Mouse (Mus musculus): ENCODE measurements at regions not wholly inside any gene's neighbourhood (a gene's known extent, or its start where the extent isn't known, plus 50 kb on each side); places are given as distances from the start of the nearest gene placed in this dataset.
"Not testable (repeated sequence)": the region's sequence is repeated elsewhere in the genome, so short reads cannot be mapped to it uniquely, and the experiment has no call there.

DNA sequence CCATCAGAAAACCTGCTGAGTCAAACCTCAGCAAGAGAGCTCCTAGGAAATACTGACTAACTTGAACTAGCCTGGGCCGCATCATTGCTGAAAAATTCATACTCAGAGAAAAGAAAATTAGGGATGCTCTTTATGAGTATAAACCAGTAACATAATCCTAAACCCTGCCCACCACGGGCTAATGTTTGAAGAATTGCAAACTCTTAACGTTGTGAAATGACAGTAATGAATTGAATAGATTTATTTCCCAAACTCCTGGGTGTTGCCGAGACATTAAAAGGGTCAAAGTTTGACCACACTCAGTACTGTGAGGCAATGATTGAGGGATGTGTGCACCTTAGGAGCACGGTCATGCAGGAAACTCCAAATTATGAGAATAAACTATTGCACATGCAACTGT lies 125.3 kb downstream of the Gipc2 start:
- DNase-seq (ENCODE audit: low spot score), result no peak

- not testable (repeated sequence) for DNase-seq (ENCODE audit: low spot score)
Observed at GRCm38 (mm10) chr3:152036819-152037218, 129.2 kb downstream of the Gipc2 start.

GRCm38 (mm10) chr3:152035416-152035815 lies 130.6 kb downstream of the Gipc2 start:
- DNase-seq (ENCODE audit: low spot score), result no peak

DNA sequence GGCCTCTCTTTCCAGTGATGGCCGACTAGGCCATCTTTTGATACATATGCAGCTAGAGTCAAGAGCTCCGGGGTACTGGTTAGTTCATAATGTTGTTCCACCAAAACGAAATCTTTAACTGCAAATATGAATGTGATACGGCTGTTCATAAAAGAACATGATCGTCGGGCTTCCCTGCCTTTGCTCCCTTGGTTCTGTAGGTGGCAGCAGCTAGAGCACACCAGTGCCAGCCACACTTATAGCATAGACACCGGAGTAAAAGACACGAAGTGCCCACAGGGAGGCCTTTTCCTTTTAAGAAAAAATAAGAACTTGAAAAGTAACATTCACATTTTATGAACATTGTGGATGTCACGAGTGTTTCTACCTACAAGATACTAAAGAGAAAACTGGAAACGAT lies 131.3 kb downstream of the Gipc2 start:
- no peak for DNase-seq (ENCODE audit: low spot score)

- no peak for DNase-seq (ENCODE audit: low spot score)
Observed at GRCm38 (mm10) chr3:152034221-152034620, 131.8 kb downstream of the Gipc2 start.

GRCm38 (mm10) chr3:152032663-152033318 lies 133.2 kb downstream of the Gipc2 start:
- no peak for DNase-seq (ENCODE audit: low spot score)

GRCm38 (mm10) chr3:152028695-152029094 lies 137.3 kb downstream of the Gipc2 start:
- DNase-seq (ENCODE audit: low spot score), result no peak

DNA sequence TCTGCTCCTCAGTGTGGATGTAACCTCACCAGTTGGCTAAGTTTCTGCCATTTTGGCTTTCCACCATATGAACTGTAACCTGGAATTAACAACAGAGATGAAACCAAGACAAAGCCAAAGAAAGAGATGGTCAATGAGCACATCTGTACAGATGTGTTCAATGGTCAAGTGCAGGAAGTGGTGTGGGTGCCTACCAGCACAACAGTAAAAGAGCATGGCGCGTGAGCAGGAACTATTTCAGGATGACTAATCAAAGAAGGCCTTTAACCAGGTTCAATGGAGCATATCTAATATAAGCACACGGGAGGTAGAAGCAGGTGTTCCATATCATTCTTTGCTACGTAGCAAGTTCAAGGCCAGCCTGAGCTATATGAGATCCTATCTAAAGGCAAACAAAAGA lies 140.0 kb downstream of the Gipc2 start:
- DNase-seq (ENCODE audit: low spot score), result no peak

GRCm38 (mm10) chr3:152025122-152025521 lies 140.9 kb downstream of the Gipc2 start:
- no peak for DNase-seq (ENCODE audit: low spot score)

DNA sequence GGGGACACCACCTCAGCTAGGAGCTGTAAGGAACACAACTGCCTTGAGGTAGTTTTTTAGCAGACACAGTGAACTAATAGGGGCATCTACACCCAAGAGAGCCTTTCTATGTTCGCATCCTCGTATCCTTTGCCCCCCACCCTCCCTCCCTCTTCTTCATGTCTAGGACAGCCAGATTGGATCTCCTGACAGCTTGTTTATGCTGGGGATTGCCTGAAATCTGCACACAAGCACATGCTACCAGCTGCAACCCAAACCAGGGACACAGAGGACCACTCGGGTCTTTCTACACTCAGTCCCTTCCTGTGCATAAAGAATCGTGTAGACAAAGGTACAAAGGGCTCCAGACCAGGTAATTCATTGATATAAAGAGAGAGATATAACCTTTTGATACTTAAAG lies 159.3 kb downstream of the Gipc2 start:
- no peak for DNase-seq (ENCODE audit: low spot score)

DNA sequence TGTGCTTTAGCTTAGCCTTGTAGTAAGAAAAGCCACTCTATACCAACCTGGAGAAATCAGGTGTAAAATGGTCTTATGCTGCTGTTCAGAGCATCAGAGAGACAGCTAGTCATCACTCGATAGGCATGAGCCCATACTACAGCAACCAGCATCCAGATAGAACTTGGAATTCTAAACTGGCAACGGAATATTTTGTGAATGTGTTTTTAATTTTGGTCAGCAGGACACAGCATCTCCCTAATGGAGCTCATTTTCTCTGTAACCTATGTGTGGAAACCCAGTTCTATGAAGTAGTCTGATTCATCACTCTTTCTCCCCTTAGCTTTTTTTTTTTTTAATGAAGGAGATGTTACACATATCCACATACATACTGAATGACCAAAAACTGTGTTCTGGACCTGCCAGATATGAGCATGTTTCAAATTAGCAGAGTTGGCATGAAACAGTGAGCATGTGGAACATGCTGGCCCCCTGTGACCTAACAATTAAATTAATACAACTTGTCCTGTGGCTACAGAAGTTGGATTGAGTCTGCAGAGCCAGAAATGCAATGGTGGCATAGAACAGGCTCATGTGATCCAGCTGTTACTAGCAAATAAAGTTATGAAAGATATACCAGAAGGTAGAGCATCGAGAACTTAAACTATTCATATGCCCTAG lies 160.5 kb downstream of the Gipc2 start:
- no peak for DNase-seq (ENCODE audit: low spot score)

GRCm38 (mm10) chr3:152004411-152004955 lies 161.5 kb downstream of the Gipc2 start:
- DNase-seq (ENCODE audit: low spot score), result no peak

- peak; percentile 13 for DNase-seq (ENCODE audit: low spot score)
Observed at GRCm38 (mm10) chr3:151997534-151998107, 160.2 kb upstream of the Ptgfr start.

GRCm38 (mm10) chr3:151997111-151997510 lies 159.7 kb upstream of the Ptgfr start:
- DNase-seq (ENCODE audit: low spot score), result no peak

GRCm38 (mm10) chr3:151988221-151988620 lies 150.8 kb upstream of the Ptgfr start:
- no peak for DNase-seq (ENCODE audit: low spot score)

GRCm38 (mm10) chr3:151978136-151978535 lies 140.7 kb upstream of the Ptgfr start:
- DNase-seq (ENCODE audit: low spot score), result no peak

DNA sequence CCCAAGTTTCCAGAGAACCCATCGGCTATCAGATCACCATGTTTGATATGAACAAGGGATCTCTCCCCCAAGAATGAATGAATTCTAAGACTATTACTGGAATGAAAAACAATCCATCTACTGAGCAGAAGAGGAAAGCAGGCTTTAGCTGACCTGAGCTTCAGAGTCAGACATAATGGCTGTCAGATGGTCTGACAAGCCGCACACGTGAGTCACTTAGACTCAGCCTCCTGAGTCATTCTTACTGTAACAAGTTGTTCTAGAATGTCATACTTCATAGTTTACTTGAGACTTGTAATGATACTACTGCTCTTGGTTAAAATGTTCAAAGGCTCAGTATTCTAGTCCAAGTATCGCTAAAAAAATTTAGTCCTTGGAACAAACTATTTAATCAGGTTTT lies 140.2 kb upstream of the Ptgfr start:
- no peak for DNase-seq (ENCODE audit: low spot score)

GRCm38 (mm10) chr3:151949865-151950264 lies 112.4 kb upstream of the Ptgfr start:
- no peak for DNase-seq (ENCODE audit: low spot score)

GRCm38 (mm10) chr3:151948015-151948645 lies 110.7 kb upstream of the Ptgfr start:
- DNase-seq (ENCODE audit: low spot score), result no peak

- DNase-seq (ENCODE audit: low spot score), result no peak
Observed at GRCm38 (mm10) chr3:151945916-151946315, 108.5 kb upstream of the Ptgfr start.

- DNase-seq (ENCODE audit: low spot score), result no peak
Observed at GRCm38 (mm10) chr3:151943542-151943941, 106.1 kb upstream of the Ptgfr start.

GRCm38 (mm10) chr3:151938472-151939029 lies 101.1 kb upstream of the Ptgfr start:
- no peak for DNase-seq (ENCODE audit: low spot score)
